Mouse (Mus musculus) heart, embryonic 15.5 days (tissue): ENCODE measurements around the gene Selenos. TPM values are rescaled to one million over a fixed set of nuclear protein-coding genes. Genes with fewer than 3 reads are reported as not detected.
A peak's percentile ranks its signal among the peaks of the same experiment; 100 is the strongest.

Source experiments
- ATAC-seq: fragments of 200-750 bp; cut with Nextera tagmentation; replicated peaks from 2 replicates; pipeline ENCODE4 v1.8.0; 2017; ENCODE audit warnings: low read depth, moderate TSS enrichment; ENCODE audit not compliant: insufficient number of reproducible peaks, insufficient read depth, low FRiP score
- H3K27ac ChIP-seq: fragments of 300-500 bp; sonication (generic); 2 replicates; pipeline ENCODE4 v1.5.1; 2015; ENCODE audit warnings: mild to moderate bottlenecking, inconsistent platforms
- H3K27me3 ChIP-seq: fragments of 300-500 bp; sonication (generic); 2 replicates; pipeline ENCODE4 v1.6.1; 2015; ENCODE audit warnings: inconsistent platforms
- H3K36me3 ChIP-seq: fragments of 300-500 bp; sonication (generic); 2 replicates; pipeline ENCODE4 v1.6.1; 2015; ENCODE audit warnings: mild to moderate bottlenecking, inconsistent platforms
- H3K4me1 ChIP-seq: fragments of 300-500 bp; sonication (generic); replicated peaks from 2 replicates; pipeline ENCODE4 v1.6.1; 2015; ENCODE audit warnings: inconsistent platforms
- H3K4me2 ChIP-seq: fragments of 300-500 bp; sonication (generic); 2 replicates; pipeline ENCODE4 v1.6.1; 2015; ENCODE audit warnings: inconsistent platforms, mild to moderate bottlenecking, moderate library complexity
- H3K4me3 ChIP-seq: fragments of 300-500 bp; sonication (generic); 2 replicates; pipeline ENCODE4 v1.5.1; 2015; ENCODE audit warnings: mild to moderate bottlenecking, inconsistent platforms
- H3K9ac ChIP-seq: fragments of 300-500 bp; sonication (generic); 2 replicates; pipeline ENCODE4 v1.6.1; 2015; ENCODE audit warnings: mild to moderate bottlenecking, inconsistent platforms
- H3K9me3 ChIP-seq: fragments of 300-500 bp; sonication (generic); replicated peaks from 2 replicates; pipeline ENCODE4 v1.6.1; 2016; ENCODE audit warnings: inconsistent platforms
- WGBS: fragments of 180-500 bp; shearing (Covaris S2); methylation state at CpG from one replicate; pipeline ENCODE4 v1.1.7; 2015; ENCODE audit warnings: mixed read lengths; 5-methylcytosine and 5-hydroxymethylcytosine counted together
- polyA plus RNA-seq: library from polyadenylated mRNA; unstranded; fragments of >200 nt; fragmentation: Nextera tagmentation; extraction: Ambion mirVana; gene quantifications from 2 replicates; pipeline ENCODE4 v1.2.1, GENCODE M21; 2015

The Selenos gene
- polyA plus RNA-seq, 1 experiment from 2014 or later, result 64.5 TPM

GRCm38 (mm10) chr7:66108961-66109854 is 29.8 kb downstream of the Selenos start, which contains the start of gene Chsy1:
Gene Chsy1, plus strand, starts transcription at chr7:66109515.
- H3K27ac ChIP-seq, result peak within 1 kb of the TSS; percentile 91
- peaks cover 38% of the 10 kb centered on the region for H3K4me1 ChIP-seq
- peak within 1 kb of the TSS; percentile 86 for H3K9ac ChIP-seq
- no peaks in the 10 kb centered on the region for H3K27me3 ChIP-seq
- H3K4me2 ChIP-seq, result peak within 1 kb of the TSS; percentile 97
- WGBS, result under 1% methylated on average over 78 of the region's 123 CpGs
- H3K9me3 ChIP-seq, result no peaks in the 10 kb centered on the region
- peak within 1 kb of the TSS; percentile 95 for H3K4me3 ChIP-seq
- no peaks in the 10 kb centered on the region for H3K36me3 ChIP-seq
- ATAC-seq, result peak; percentile 85

GRCm38 (mm10) chr7:66109855-66110635 is 30.6 kb downstream of the Selenos start:
- ATAC-seq, result peak; percentile 54
- Histone ChIP-seq H3K4me3 (peak overlapping the region; percentile 95), H3K27ac (peak overlapping the region; percentile 91), H3K4me2 (peak overlapping the region; percentile 97), H3K9ac (peak overlapping the region; percentile 86), H3K27me3 (no peaks in the 10 kb centered on the region), H3K36me3 (no peaks in the 10 kb centered on the region), H3K9me3 (no peaks in the 10 kb centered on the region), H3K4me1 (peaks cover 42% of the 10 kb centered on the region)
- under 1% methylated on average over 64 of the region's 77 CpGs for WGBS

GRCm38 (mm10) chr7:66110636-66111112 is 31.2 kb downstream of the Selenos start:
- no peaks in the 10 kb centered on the region for H3K36me3 ChIP-seq

GRCm38 (mm10) chr7:66111211-66111610 is 31.8 kb downstream of the Selenos start:
- Histone ChIP-seq H3K27ac (peak overlapping the region; percentile 91), H3K9ac (peak overlapping the region; percentile 86), H3K36me3 (no peaks in the 10 kb centered on the region), H3K4me1 (peaks cover 51% of the 10 kb centered on the region), H3K9me3 (no peaks in the 10 kb centered on the region), H3K4me2 (peak overlapping the region; percentile 97), H3K27me3 (no peaks in the 10 kb centered on the region), H3K4me3 (peak overlapping the region; percentile 95)
- no peak for ATAC-seq
- 67% methylated on average over 10 of the region's 10 CpGs for WGBS

More at GRCm38 (mm10) chr7:66110636-66111112, 31.2 kb downstream of the Selenos start:
- H3K9me3 ChIP-seq, result no peaks in the 10 kb centered on the region
- whole genome bisulfite sequencing, result 3% methylated on average over 10 of the region's 10 CpGs
- peak overlapping the region; percentile 97 for H3K4me2 ChIP-seq
- no peaks in the 10 kb centered on the region for H3K27me3 ChIP-seq
- peak overlapping the region; percentile 95 for H3K4me3 ChIP-seq
- peak overlapping the region; percentile 86 for H3K9ac ChIP-seq
- H3K4me1 ChIP-seq, result peaks cover 46% of the 10 kb centered on the region
- H3K27ac ChIP-seq, result peak overlapping the region; percentile 91
- ATAC-seq, result no peak

GRCm38 (mm10) chr7:66113561-66113960 is 34.1 kb downstream of the Selenos start:
- Histone ChIP-seq H3K27ac (no peak overlapping the region), H3K27me3 (no peaks in the 10 kb centered on the region), H3K36me3 (no peaks in the 10 kb centered on the region), H3K9ac (no peak overlapping the region), H3K4me3 (no peak overlapping the region), H3K4me1 (peaks cover 66% of the 10 kb centered on the region), H3K9me3 (no peaks in the 10 kb centered on the region), H3K4me2 (no peak overlapping the region)
- 73% methylated on average over 3 of the region's 3 CpGs for WGBS
- no peak for ATAC-seq

GRCm38 (mm10) chr7:66115821-66116343 is 36.4 kb downstream of the Selenos start:
- Histone ChIP-seq H3K27ac (no peak overlapping the region), H3K9ac (no peak overlapping the region), H3K4me3 (no peak overlapping the region), H3K4me1 (peaks cover 68% of the 10 kb centered on the region), H3K27me3 (no peaks in the 10 kb centered on the region), H3K36me3 (no peaks in the 10 kb centered on the region), H3K4me2 (no peak overlapping the region; the same call in 1 of the 2 replicates), H3K9me3 (no peaks in the 10 kb centered on the region)
- 59% methylated on average over 11 of the region's 11 CpGs for WGBS
- no peak for ATAC-seq

GRCm38 (mm10) chr7:66116906-66117482 is 37.5 kb downstream of the Selenos start:
- peaks cover 62% of the 10 kb centered on the region for H3K4me1 ChIP-seq
- no peak overlapping the region for H3K27ac ChIP-seq
- no peaks in the 10 kb centered on the region for H3K9me3 ChIP-seq
- no peak overlapping the region for H3K4me2 ChIP-seq
- no peaks in the 10 kb centered on the region for H3K36me3 ChIP-seq
- H3K27me3 ChIP-seq, result no peaks in the 10 kb centered on the region
- H3K4me3 ChIP-seq, result no peak overlapping the region
- no peak for ATAC-seq
- no peak overlapping the region; the same call in 1 of the 2 replicates for H3K9ac ChIP-seq
- 44% methylated on average over 8 of the region's 8 CpGs for WGBS

GRCm38 (mm10) chr7:66118046-66118445 is 38.6 kb downstream of the Selenos start:
- no peaks in the 10 kb centered on the region for H3K36me3 ChIP-seq
- no peaks in the 10 kb centered on the region for H3K9me3 ChIP-seq
- H3K9ac ChIP-seq, result no peak overlapping the region
- no peak for ATAC-seq
- WGBS, result 81% methylated on average over 3 of the region's 3 CpGs
- no peak overlapping the region for H3K4me3 ChIP-seq
- H3K4me2 ChIP-seq, result no peak overlapping the region
- no peaks in the 10 kb centered on the region for H3K27me3 ChIP-seq
- no peak overlapping the region for H3K27ac ChIP-seq
- peaks cover 56% of the 10 kb centered on the region for H3K4me1 ChIP-seq

GRCm38 (mm10) chr7:66118796-66119195 is 39.3 kb downstream of the Selenos start:
- H3K27me3 ChIP-seq, result no peaks in the 10 kb centered on the region
- no peak overlapping the region for H3K27ac ChIP-seq
- peaks cover 49% of the 10 kb centered on the region for H3K4me1 ChIP-seq
- no peak overlapping the region for H3K4me3 ChIP-seq
- H3K9me3 ChIP-seq, result no peaks in the 10 kb centered on the region
- H3K9ac ChIP-seq, result no peak overlapping the region
- 81% methylated on average over 7 of the region's 7 CpGs for WGBS
- no peaks in the 10 kb centered on the region for H3K36me3 ChIP-seq
- ATAC-seq, result no peak
- no peak overlapping the region for H3K4me2 ChIP-seq

GRCm38 (mm10) chr7:66120139-66120538 is 40.7 kb downstream of the Selenos start:
- WGBS, result 63% methylated on average over 1 of the region's 1 CpGs
- Histone ChIP-seq H3K9ac (no peak overlapping the region), H3K4me2 (no peak overlapping the region), H3K36me3 (peaks cover 1% of the 10 kb centered on the region; the same call in 1 of the 2 replicates), H3K27me3 (no peaks in the 10 kb centered on the region), H3K9me3 (no peaks in the 10 kb centered on the region), H3K4me1 (peaks cover 50% of the 10 kb centered on the region), H3K27ac (no peak overlapping the region), H3K4me3 (no peak overlapping the region)
- ATAC-seq, result no peak
